In the genomic region with DNA sequence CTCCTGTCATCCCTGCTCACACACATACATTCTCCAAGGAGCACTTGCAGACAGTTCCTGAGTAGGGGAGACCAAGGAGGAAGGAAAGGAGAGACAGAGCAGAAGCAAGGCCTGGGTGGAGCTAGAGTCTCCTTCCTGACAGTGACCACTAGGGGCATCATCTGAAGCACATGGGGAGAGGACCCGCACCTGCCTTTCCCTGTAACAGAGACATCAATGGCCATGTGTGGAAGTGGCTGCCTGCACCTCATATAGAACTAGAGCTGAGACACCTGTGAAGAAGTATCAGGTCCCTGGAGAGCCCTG, we compare ENCODE assay signal across 8 mouse cellular contexts.
DNase-seq lines count a peak whose midpoint lies in the region; TF ChIP-seq lines count a peak whose summit lies in the region.

No protein-coding gene starts in this region.

- peaks cover 9% of the 10 kb centered on the region; the same call in 1 of the 2 replicates for H3K4me1 ChIP-seq in kidney, adult 2 months (ENCODE audit: control insufficient read depth, insufficient read depth, low read length)
- H3K4me1 ChIP-seq in embryonic fibroblast, embryonic 13.5 days (ENCODE audit: control insufficient read depth, insufficient read depth, low read length), result no peaks in the 10 kb centered on the region
- peaks cover 4% of the 10 kb centered on the region; the same call in 1 of the 2 replicates for H3K4me1 ChIP-seq in olfactory bulb, adult 2 months (ENCODE audit: control insufficient read depth, insufficient read depth, low read length)

- WGBS in kidney, adult 2 months, result 29% methylated on average over 1 of the region's 1 CpGs
- WGBS in olfactory bulb, adult 2 months, result 65% methylated on average over 1 of the region's 1 CpGs

- no peak overlapping the region for H3K27ac ChIP-seq in kidney, adult 2 months (ENCODE audit: insufficient read depth, low read depth, low read length)
- no peak overlapping the region for H3K27ac ChIP-seq in embryonic fibroblast, embryonic 13.5 days (ENCODE audit: insufficient read depth, low read length)
- H3K27ac ChIP-seq in olfactory bulb, adult 2 months (ENCODE audit: insufficient read depth, low read depth, low read length), result no peak overlapping the region

- no peaks in the 10 kb centered on the region for H3K36me3 ChIP-seq in kidney, adult 2 months (ENCODE audit: control insufficient read depth, insufficient read depth, low read length)

- H3K4me3 ChIP-seq in kidney, adult 2 months (ENCODE audit: insufficient read depth, low read depth, low read length), result no peak overlapping the region
- H3K4me3 ChIP-seq in embryonic fibroblast, embryonic 13.5 days (ENCODE audit: insufficient read depth, low read length), result no peak overlapping the region
- no peak overlapping the region for H3K4me3 ChIP-seq in olfactory bulb, adult 2 months (ENCODE audit: insufficient read depth, low read depth, low read length)

- no peak for DNase-seq in kidney, adult 2 months
- no peak for DNase-seq in kidney, adult 11 months
- DNase-seq in ES-CJ7 (ENCODE audit: low read depth, low spot score), result peak; percentile 46
- no peak for DNase-seq in cerebellum, adult 8-10 months
- no peak for DNase-seq in kidney, postnatal 14 days
- no peak for DNase-seq in right cerebral cortex, postnatal 14 days

- H3K27me3 ChIP-seq in kidney, adult 2 months (replicated peaks; ENCODE audit: control insufficient read depth, insufficient read depth, low read length), result no peaks in the 10 kb centered on the region

- peak; percentile 49; the same call in 1 of the 2 replicates for TF ChIP-seq CTCF in kidney, adult 2 months (conservative IDR thresholded peaks at IDR 0.05; ENCODE audit: insufficient read depth, insufficient read length, low read depth, low read length)
- TF ChIP-seq CTCF in embryonic fibroblast, embryonic 13.5 days (IDR thresholded peaks at IDR 0.05; ENCODE audit: borderline replicate concordance, insufficient read depth, low read length), result 0 out of 2 replicates have a peak, but pooled peaks have one; percentile 28
- TF ChIP-seq CTCF in olfactory bulb, adult 2 months (IDR thresholded peaks at IDR 0.05; ENCODE audit: insufficient read depth, low read depth, low read length), result peak; percentile 18; the same call in 1 of the 2 replicates

- no peak for TF ChIP-seq POLR2A in kidney, adult 2 months (IDR thresholded peaks at IDR 0.05; ENCODE audit: low read depth, low read length)
- no peak for TF ChIP-seq POLR2A in embryonic fibroblast, embryonic 13.5 days (IDR thresholded peaks at IDR 0.05; ENCODE audit: low read depth, low read length)
- no peak for TF ChIP-seq POLR2A in olfactory bulb, adult 2 months (IDR thresholded peaks at IDR 0.05; ENCODE audit: insufficient read depth, low read depth, low read length)
